Mouse (Mus musculus) lung, postnatal 0 days (tissue): ENCODE results near the gene Diaph3. TPM values are rescaled to one million over a fixed set of nuclear protein-coding genes. Genes with fewer than 3 reads are reported as not detected.
"Not testable (repeated sequence)": the region's sequence is repeated elsewhere in the genome, so short reads cannot be mapped to it uniquely, and the experiment has no call there.

ENCODE experiments used
- ATAC-seq: fragments of 200-750 bp; cut with Nextera tagmentation; 2 replicates; pipeline ENCODE4 v1.8.0; 2017; ENCODE audit warnings: moderate library complexity
- DNase-seq: peaks from one replicate; pipeline ENCODE4 v3.0.0-alpha.2; 2016; ENCODE audit warnings: low spot score
- H3K27ac ChIP-seq: fragments of 300-500 bp; sonication (generic); 2 replicates; pipeline ENCODE4 v1.5.1; 2014; ENCODE audit warnings: antibody characterized with exemption, mild to moderate bottlenecking, low read length, mixed read lengths
- H3K27me3 ChIP-seq: fragments of 300-500 bp; sonication (generic); replicated peaks from 2 replicates; pipeline ENCODE4 v1.6.1; 2014; ENCODE audit warnings: low read length, mixed read lengths; ENCODE audit not compliant: insufficient read depth
- H3K36me3 ChIP-seq: fragments of 300-500 bp; sonication (generic); 2 replicates; pipeline ENCODE4 v1.6.1; 2014; ENCODE audit warnings: low read length, mixed read lengths; ENCODE audit not compliant: insufficient read depth
- H3K4me1 ChIP-seq: fragments of 300-500 bp; sonication (generic); 2 replicates; pipeline ENCODE4 v1.6.1; 2014; ENCODE audit warnings: antibody characterized with exemption, low read depth, low read length, mixed read lengths; ENCODE audit not compliant: insufficient read depth
- H3K4me2 ChIP-seq: fragments of 300-500 bp; sonication (generic); replicated peaks from 2 replicates; pipeline ENCODE4 v1.6.1; 2014; ENCODE audit warnings: low read depth, mild to moderate bottlenecking, low read length, moderate library complexity, mixed read lengths
- H3K4me3 ChIP-seq: fragments of 300-500 bp; sonication (generic); 2 replicates; pipeline ENCODE4 v1.5.1; 2014; ENCODE audit warnings: low read depth, low read length
- H3K9ac ChIP-seq: fragments of 300-500 bp; sonication (generic); replicated peaks from 2 replicates; pipeline ENCODE4 v1.6.1; 2014; ENCODE audit warnings: low read depth, mild to moderate bottlenecking
- H3K9me3 ChIP-seq: fragments of 300-500 bp; sonication (generic); 2 replicates; pipeline ENCODE4 v1.6.1; 2016; ENCODE audit warnings: low read length, mixed read lengths
- CTCF ChIP-seq: IDR thresholded peaks from 2 replicates; pipeline ENCODE4 v1.5.1; 2016; ENCODE audit warnings: antibody characterized with exemption, mild to moderate bottlenecking
- EP300 ChIP-seq: IDR thresholded peaks from 2 replicates; pipeline ENCODE4 v1.6.1; 2016; ENCODE audit warnings: antibody characterized with exemption, mild to moderate bottlenecking, control low read depth
- WGBS: fragments of 180-500 bp; shearing (Covaris S2); extraction: QIAGEN DNeasy Blood & Tissue Kit; methylation state at CpG from one replicate; pipeline ENCODE4 v1.1.7; 2014; 5-methylcytosine and 5-hydroxymethylcytosine counted together
- polyA plus RNA-seq: library from polyadenylated mRNA; unstranded; fragments of >200 nt; fragmentation: Nextera tagmentation; extraction: Ambion mirVana; gene quantifications from 2 replicates; pipeline ENCODE4 v1.2.1, GENCODE M21; 2015

Diaph3 gene
- polyA plus RNA-seq, 1 experiment from 2014 or later = 2.3 TPM

GRCm38 (mm10) chr14:86721768-86722167 lies 419.3 kb downstream of the Diaph3 start:
- Histone ChIP-seq H3K9ac (no peak overlapping the region), H3K27ac (no peak overlapping the region), H3K36me3 (no peaks in the 10 kb centered on the region), H3K4me1 (no peaks in the 10 kb centered on the region), H3K27me3 (no peaks in the 10 kb centered on the region), H3K9me3 (no peaks in the 10 kb centered on the region), H3K4me2 (no peak overlapping the region), H3K4me3 (no peak overlapping the region)
- DNase-seq (no peak), ATAC-seq (no peak)
- 85% methylated on average over 6 of the region's 6 CpGs for WGBS
- TF ChIP-seq CTCF (no peak), EP300 (no peak)

DNA sequence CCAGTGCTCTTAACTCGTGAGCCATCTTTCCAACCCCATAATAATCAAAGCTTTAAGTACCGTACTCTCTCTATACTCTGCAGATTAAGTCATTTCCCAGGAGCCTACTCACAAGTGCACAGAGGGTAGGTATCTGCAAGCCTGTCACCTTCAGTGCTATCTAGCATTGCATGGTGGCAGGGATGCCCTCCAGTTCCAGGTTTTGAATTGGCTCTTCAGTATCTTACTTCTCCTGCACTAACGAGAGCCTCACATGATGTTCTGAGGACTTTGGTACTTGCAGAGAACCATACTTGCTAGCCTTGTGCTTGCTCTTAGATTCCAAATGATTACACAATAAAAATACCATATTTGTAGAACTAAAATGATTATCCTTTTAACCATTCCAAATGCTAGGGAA lies 420.0 kb downstream of the Diaph3 start:
- no peak overlapping the region for H3K4me3 ChIP-seq
- H3K9ac ChIP-seq = no peak overlapping the region
- DNase-seq (no peak), ATAC-seq (no peak)
- H3K27ac ChIP-seq = no peak overlapping the region
- 85% methylated on average over 3 of the region's 3 CpGs for WGBS
- no peak overlapping the region for H3K4me2 ChIP-seq
- H3K9me3 ChIP-seq = no peaks in the 10 kb centered on the region
- H3K36me3 ChIP-seq = no peaks in the 10 kb centered on the region
- TF ChIP-seq EP300 = no peak
- no peak for TF ChIP-seq CTCF
- no peaks in the 10 kb centered on the region for H3K4me1 ChIP-seq
- no peaks in the 10 kb centered on the region for H3K27me3 ChIP-seq

GRCm38 (mm10) chr14:86720408-86720807 lies 420.6 kb downstream of the Diaph3 start:
- not testable (repeated sequence) for ATAC-seq, H3K4me1 ChIP-seq, H3K9me3 ChIP-seq, DNase-seq, H3K4me3 ChIP-seq, H3K27ac ChIP-seq, H3K4me2 ChIP-seq, H3K36me3 ChIP-seq, H3K27me3 ChIP-seq, H3K9ac ChIP-seq

- H3K36me3 ChIP-seq = no peaks in the 10 kb centered on the region
- ATAC-seq (no peak), DNase-seq (no peak)
- H3K4me2 ChIP-seq = no peak overlapping the region
- WGBS = 76% methylated on average over 2 of the region's 2 CpGs
- no peak overlapping the region for H3K4me3 ChIP-seq
- TF ChIP-seq CTCF (no peak), EP300 (no peak)
- no peaks in the 10 kb centered on the region for H3K4me1 ChIP-seq
- no peak overlapping the region for H3K9ac ChIP-seq
- no peak overlapping the region for H3K27ac ChIP-seq
- no peaks in the 10 kb centered on the region for H3K27me3 ChIP-seq
- H3K9me3 ChIP-seq = no peaks in the 10 kb centered on the region
Measured at GRCm38 (mm10) chr14:86714088-86714690, 426.8 kb downstream of the Diaph3 start.

DNA sequence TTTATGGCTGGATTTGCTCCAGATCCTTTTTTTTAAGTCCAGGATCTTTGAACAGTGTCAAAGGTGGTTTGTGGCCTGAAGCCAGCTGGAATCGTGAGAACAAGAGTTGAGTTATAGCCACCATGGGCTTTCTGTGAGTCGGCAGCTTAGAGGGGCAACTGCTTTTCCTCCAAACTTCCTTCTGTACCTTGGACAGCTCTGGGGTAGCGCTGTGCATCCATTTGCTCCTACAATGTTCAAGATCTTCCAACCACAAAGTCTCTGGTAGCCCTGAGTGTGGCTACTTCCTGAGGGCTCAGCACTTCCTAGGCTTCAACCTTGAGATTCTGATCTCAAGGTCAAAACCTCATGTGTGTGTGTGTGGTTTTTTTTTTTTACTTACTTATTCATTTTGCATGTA lies 437.0 kb downstream of the Diaph3 start:
- Histone ChIP-seq H3K4me2 (no peak overlapping the region), H3K4me3 (no peak overlapping the region), H3K27ac (no peak overlapping the region), H3K9ac (no peak overlapping the region), H3K36me3 (no peaks in the 10 kb centered on the region), H3K9me3 (no peaks in the 10 kb centered on the region), H3K27me3 (no peaks in the 10 kb centered on the region), H3K4me1 (no peaks in the 10 kb centered on the region)
- no peak for ATAC-seq
- TF ChIP-seq EP300 (no peak), CTCF (no peak)
- DNase-seq = no peak
- 80% methylated on average over 3 of the region's 3 CpGs for WGBS

DNA sequence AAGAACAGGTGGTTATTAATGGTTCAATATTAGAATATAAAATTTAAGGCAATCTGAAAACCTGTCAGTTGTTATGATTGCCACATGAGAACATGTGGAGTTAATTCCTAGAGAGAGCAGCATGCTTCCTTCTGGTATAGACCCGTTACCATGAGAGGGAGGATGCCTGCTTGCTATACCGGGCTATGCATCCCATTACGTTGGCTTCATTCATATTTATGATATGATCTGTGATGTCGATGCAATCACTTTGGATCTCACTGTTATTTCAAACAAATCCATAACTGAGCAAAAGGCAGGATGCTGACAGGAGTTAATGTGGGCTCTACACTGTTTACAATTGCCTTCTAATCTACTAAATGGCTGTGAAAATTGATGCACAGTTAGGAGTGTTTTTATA lies 439.9 kb downstream of the Diaph3 start:
- Histone ChIP-seq H3K27me3 (no peaks in the 10 kb centered on the region), H3K4me1 (no peaks in the 10 kb centered on the region), H3K27ac (no peak overlapping the region), H3K4me3 (no peak overlapping the region), H3K9me3 (no peaks in the 10 kb centered on the region), H3K36me3 (no peaks in the 10 kb centered on the region), H3K4me2 (no peak overlapping the region), H3K9ac (no peak overlapping the region)
- no peak for TF ChIP-seq EP300
- no peak for TF ChIP-seq CTCF
- ATAC-seq (no peak), DNase-seq (no peak)
- WGBS = 79% methylated on average over 4 of the region's 4 CpGs

- no peak overlapping the region for H3K4me3 ChIP-seq
- DNase-seq (no peak), ATAC-seq (no peak)
- H3K9me3 ChIP-seq = no peaks in the 10 kb centered on the region
- TF ChIP-seq EP300 (no peak), CTCF (no peak)
- H3K4me1 ChIP-seq = no peaks in the 10 kb centered on the region
- H3K9ac ChIP-seq = no peak overlapping the region
- WGBS = 97% methylated on average over 1 of the region's 1 CpGs
- no peak overlapping the region for H3K4me2 ChIP-seq
- H3K27ac ChIP-seq = no peak overlapping the region
- H3K36me3 ChIP-seq = no peaks in the 10 kb centered on the region
- H3K27me3 ChIP-seq = no peaks in the 10 kb centered on the region
Measured at GRCm38 (mm10) chr14:86697887-86698286, 443.1 kb downstream of the Diaph3 start.
